Mouse (Mus musculus): ENCODE results near the gene Usp29. TPM values are rescaled to one million over a fixed set of nuclear protein-coding genes. Genes with fewer than 3 reads are reported as not detected.
A peak's percentile ranks its signal among the peaks of the same experiment; 100 is the strongest.
"Not testable (repeated sequence)": the region's sequence is repeated elsewhere in the genome, so short reads cannot be mapped to it uniquely, and the experiment has no call there.

The Usp29 gene
- polyA plus RNA-seq, 1 experiment from 2014 or later: 35.8 TPM

DNA sequence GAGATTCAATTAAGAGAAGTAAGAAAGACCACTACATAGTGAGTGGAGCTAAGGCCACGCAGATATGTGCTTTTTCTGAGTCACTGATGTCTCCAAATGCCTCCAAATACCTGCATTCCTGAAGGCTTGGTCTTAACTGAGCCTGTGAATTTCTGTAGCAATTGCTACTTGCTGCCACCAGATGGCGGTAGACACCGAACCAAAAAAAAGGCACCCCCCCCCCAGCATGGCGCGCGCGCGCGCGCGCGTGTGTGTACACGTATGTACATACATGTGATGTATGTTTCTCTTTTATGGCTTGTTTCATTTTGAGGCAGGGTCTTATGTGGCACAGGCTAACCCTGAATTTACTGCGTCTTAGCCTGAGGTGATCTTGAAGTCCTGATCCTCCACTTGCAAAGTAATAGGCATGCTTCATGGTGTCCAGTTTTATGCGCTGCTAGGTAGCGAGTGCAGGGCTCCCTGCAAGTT is 210.4 kb downstream of the Usp29 start:
- H3K9ac ChIP-seq (ENCODE audit: low read depth, low read length): no peak overlapping the region
- no peak overlapping the region for H3K27ac ChIP-seq (ENCODE audit: low read length)
- peaks cover 5% of the 10 kb centered on the region for H3K4me1 ChIP-seq (ENCODE audit: control insufficient read depth, insufficient read depth, low read length)
- 21% methylated on average over 16 of the region's 16 CpGs for WGBS
- no peak overlapping the region for H3K4me3 ChIP-seq (ENCODE audit: low read depth, low read length)
- no peaks in the 10 kb centered on the region for H3K27me3 ChIP-seq (ENCODE audit: control insufficient read depth, insufficient read depth, low read depth, low read length)
- peak; percentile 64 for ATAC-seq
- no peaks in the 10 kb centered on the region for H3K9me3 ChIP-seq (replicated peaks; ENCODE audit: control insufficient read depth, low read length, poor library complexity, severe bottlenecking)
- peak overlapping the region; percentile 31 for H3K4me2 ChIP-seq (ENCODE audit: low read length)
- H3K36me3 ChIP-seq (ENCODE audit: control insufficient read depth, insufficient read depth, low read length): no peaks in the 10 kb centered on the region; the same call in 1 of the 2 replicates

- ATAC-seq; H3K36me3 ChIP-seq (ENCODE audit: control insufficient read depth, insufficient read depth, low read length); H3K27me3 ChIP-seq (ENCODE audit: control insufficient read depth, insufficient read depth, low read depth, low read length); H3K4me3 ChIP-seq (ENCODE audit: low read depth, low read length); H3K4me1 ChIP-seq (ENCODE audit: control insufficient read depth, insufficient read depth, low read length); H3K4me2 ChIP-seq (ENCODE audit: low read length); H3K27ac ChIP-seq (ENCODE audit: low read length); H3K9ac ChIP-seq (ENCODE audit: low read depth, low read length); H3K9me3 ChIP-seq (replicated peaks; ENCODE audit: control insufficient read depth, low read length, poor library complexity, severe bottlenecking): not testable (repeated sequence)
- WGBS: 94% methylated on average over 18 of the region's 20 CpGs
These were observed 217.7 kb downstream of the Usp29 start for GRCm38 (mm10) chr7:6948061-6948460.

GRCm38 (mm10) chr7:6956576-6956975 is 226.2 kb downstream of the Usp29 start:
- Histone ChIP-seq H3K4me3 (ENCODE audit: low read depth, low read length) (no peak overlapping the region), H3K9me3 (replicated peaks; ENCODE audit: control insufficient read depth, low read length, poor library complexity, severe bottlenecking) (no peaks in the 10 kb centered on the region), H3K9ac (ENCODE audit: low read depth, low read length) (no peak overlapping the region), H3K4me2 (ENCODE audit: low read length) (no peak overlapping the region), H3K4me1 (ENCODE audit: control insufficient read depth, insufficient read depth, low read length) (no peaks in the 10 kb centered on the region), H3K36me3 (ENCODE audit: control insufficient read depth, insufficient read depth, low read length) (no peaks in the 10 kb centered on the region), H3K27me3 (ENCODE audit: control insufficient read depth, insufficient read depth, low read depth, low read length) (no peaks in the 10 kb centered on the region), H3K27ac (ENCODE audit: low read length) (no peak overlapping the region)
- no peak for ATAC-seq
- WGBS: 93% methylated on average over 4 of the region's 4 CpGs

- Histone ChIP-seq H3K9ac (ENCODE audit: low read depth, low read length) (no peak overlapping the region), H3K9me3 (replicated peaks; ENCODE audit: control insufficient read depth, low read length, poor library complexity, severe bottlenecking) (no peaks in the 10 kb centered on the region), H3K27me3 (ENCODE audit: control insufficient read depth, insufficient read depth, low read depth, low read length) (no peaks in the 10 kb centered on the region), H3K36me3 (ENCODE audit: control insufficient read depth, insufficient read depth, low read length) (peaks cover 6% of the 10 kb centered on the region; the same call in 1 of the 2 replicates), H3K27ac (ENCODE audit: low read length) (no peak overlapping the region), H3K4me2 (ENCODE audit: low read length) (no peak overlapping the region), H3K4me3 (ENCODE audit: low read depth, low read length) (no peak overlapping the region), H3K4me1 (ENCODE audit: control insufficient read depth, insufficient read depth, low read length) (no peaks in the 10 kb centered on the region)
- no peak for ATAC-seq
- WGBS: 88% methylated on average over 1 of the region's 1 CpGs
These were observed 228.2 kb downstream of the Usp29 start for GRCm38 (mm10) chr7:6958574-6958973.

- H3K27ac ChIP-seq (ENCODE audit: low read length): no peak overlapping the region
- 85% methylated on average over 1 of the region's 1 CpGs for WGBS
- no peak for ATAC-seq
These were observed 243.2 kb downstream of the Usp29 start for GRCm38 (mm10) chr7:6973566-6973965.

DNA sequence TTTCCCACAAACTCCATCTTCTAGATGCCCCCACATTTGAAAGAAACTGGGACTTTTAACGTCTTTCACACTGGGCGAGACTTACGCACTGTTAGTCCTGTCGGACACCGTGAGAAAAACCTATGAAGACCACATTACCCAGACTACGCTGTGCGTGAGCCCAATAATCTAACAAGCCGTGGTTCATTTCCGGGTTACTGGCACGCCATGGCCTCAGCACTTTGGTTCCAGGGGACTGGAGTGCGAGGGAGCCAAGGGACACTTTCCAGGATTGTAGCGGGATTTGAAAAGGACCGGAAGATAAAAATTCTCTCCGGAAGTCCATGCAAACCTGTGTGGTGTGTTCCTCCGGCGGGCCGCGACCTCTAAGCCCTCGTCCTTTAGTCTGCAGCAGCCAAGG is 246.5 kb downstream of the Usp29 start:
- Histone ChIP-seq H3K27ac (ENCODE audit: low read length) (no peak overlapping the region), H3K4me3 (ENCODE audit: low read depth, low read length) (no peak overlapping the region), H3K36me3 (ENCODE audit: control insufficient read depth, insufficient read depth, low read length) (no peaks in the 10 kb centered on the region), H3K4me2 (ENCODE audit: low read length) (no peak overlapping the region), H3K4me1 (ENCODE audit: control insufficient read depth, insufficient read depth, low read length) (no peaks in the 10 kb centered on the region), H3K9ac (ENCODE audit: low read depth, low read length) (no peak overlapping the region), H3K27me3 (ENCODE audit: control insufficient read depth, insufficient read depth, low read depth, low read length) (no peaks in the 10 kb centered on the region), H3K9me3 (replicated peaks; ENCODE audit: control insufficient read depth, low read length, poor library complexity, severe bottlenecking) (0 out of 2 replicates have a peak, but pooled peaks cover 2% of the 10 kb centered on the region)
- 91% methylated on average over 19 of the region's 19 CpGs for WGBS
- no peak for ATAC-seq

More at GRCm38 (mm10) chr7:6973566-6973965, 243.2 kb downstream of the Usp29 start:
- Histone ChIP-seq H3K9me3 (replicated peaks; ENCODE audit: control insufficient read depth, low read length, poor library complexity, severe bottlenecking) (no peaks in the 10 kb centered on the region), H3K9ac (ENCODE audit: low read depth, low read length) (no peak overlapping the region), H3K27me3 (ENCODE audit: control insufficient read depth, insufficient read depth, low read depth, low read length) (no peaks in the 10 kb centered on the region), H3K4me2 (ENCODE audit: low read length) (no peak overlapping the region), H3K4me1 (ENCODE audit: control insufficient read depth, insufficient read depth, low read length) (no peaks in the 10 kb centered on the region), H3K4me3 (ENCODE audit: low read depth, low read length) (no peak overlapping the region), H3K36me3 (ENCODE audit: control insufficient read depth, insufficient read depth, low read length) (no peaks in the 10 kb centered on the region)

DNA sequence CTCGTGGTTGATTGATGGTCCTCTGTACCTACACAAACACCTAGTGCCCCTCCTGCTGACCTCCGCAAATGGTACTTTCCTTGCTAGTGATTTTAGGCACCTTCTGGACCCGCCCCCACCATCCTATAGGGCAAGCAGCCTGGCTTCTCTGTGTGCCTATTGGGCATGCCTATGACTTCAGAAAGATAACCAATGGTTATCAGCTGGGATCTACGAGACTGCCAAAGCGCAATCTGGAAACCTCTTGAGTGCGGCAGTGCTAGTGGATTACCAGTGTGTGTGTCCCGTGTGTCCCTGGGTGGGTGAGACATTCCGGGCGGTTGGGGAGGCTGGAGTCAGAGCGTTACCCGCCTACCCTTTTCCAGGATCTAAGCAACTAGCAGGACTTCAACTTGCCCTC is 264.9 kb downstream of the Usp29 start, which contains the start of gene Aurkc:
TSS of gene Aurkc (plus strand) at position 50 of the 400 bp plus-strand sequence.
- not testable (repeated sequence) for H3K4me1 ChIP-seq (ENCODE audit: control insufficient read depth, insufficient read depth, low read length); H3K4me3 ChIP-seq (ENCODE audit: low read depth, low read length); H3K27ac ChIP-seq (ENCODE audit: low read length); H3K4me2 ChIP-seq (ENCODE audit: low read length); ATAC-seq; H3K9me3 ChIP-seq (replicated peaks; ENCODE audit: control insufficient read depth, low read length, poor library complexity, severe bottlenecking); H3K9ac ChIP-seq (ENCODE audit: low read depth, low read length); H3K36me3 ChIP-seq (ENCODE audit: control insufficient read depth, insufficient read depth, low read length); H3K27me3 ChIP-seq (ENCODE audit: control insufficient read depth, insufficient read depth, low read depth, low read length)
- WGBS: 86% methylated on average over 11 of the region's 11 CpGs

GRCm38 (mm10) chr7:6998914-6999313 is 268.5 kb downstream of the Usp29 start:
- H3K9me3 ChIP-seq (replicated peaks; ENCODE audit: control insufficient read depth, low read length, poor library complexity, severe bottlenecking); H3K27ac ChIP-seq (ENCODE audit: low read length); H3K9ac ChIP-seq (ENCODE audit: low read depth, low read length); H3K4me3 ChIP-seq (ENCODE audit: low read depth, low read length); ATAC-seq; H3K27me3 ChIP-seq (ENCODE audit: control insufficient read depth, insufficient read depth, low read depth, low read length); H3K4me1 ChIP-seq (ENCODE audit: control insufficient read depth, insufficient read depth, low read length); H3K36me3 ChIP-seq (ENCODE audit: control insufficient read depth, insufficient read depth, low read length); H3K4me2 ChIP-seq (ENCODE audit: low read length): not testable (repeated sequence)
- 66% methylated on average over 3 of the region's 3 CpGs for WGBS

DNA sequence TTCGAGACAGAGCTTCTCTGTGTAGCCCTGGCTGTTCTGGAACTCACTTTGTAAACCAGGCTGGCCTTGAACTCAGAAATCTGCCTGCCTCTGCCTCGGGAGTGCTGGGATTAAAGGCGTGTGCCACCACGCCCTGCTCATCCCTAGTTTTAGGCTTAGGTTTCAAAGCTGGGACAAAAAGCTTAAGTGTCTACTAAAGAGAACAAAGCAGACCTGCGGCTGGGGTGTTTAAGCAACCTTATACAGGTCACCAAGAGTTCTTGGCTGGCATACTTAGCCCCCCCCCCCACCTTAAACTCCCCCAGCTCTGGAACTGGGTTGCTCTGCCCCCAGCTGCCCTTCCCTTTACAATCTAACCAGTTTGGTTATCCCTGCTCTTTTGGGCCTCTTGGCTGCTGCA is 275.1 kb downstream of the Usp29 start:
- not testable (repeated sequence) for H3K4me2 ChIP-seq (ENCODE audit: low read length); H3K4me3 ChIP-seq (ENCODE audit: low read depth, low read length); H3K27me3 ChIP-seq (ENCODE audit: control insufficient read depth, insufficient read depth, low read depth, low read length); H3K9me3 ChIP-seq (replicated peaks; ENCODE audit: control insufficient read depth, low read length, poor library complexity, severe bottlenecking); H3K4me1 ChIP-seq (ENCODE audit: control insufficient read depth, insufficient read depth, low read length); ATAC-seq; H3K27ac ChIP-seq (ENCODE audit: low read length); H3K9ac ChIP-seq (ENCODE audit: low read depth, low read length); H3K36me3 ChIP-seq (ENCODE audit: control insufficient read depth, insufficient read depth, low read length)
- WGBS: 72% methylated on average over 5 of the region's 5 CpGs
